Mouse (Mus musculus) embryonic facial prominence, embryonic 13.5 days (tissue): ENCODE data around the gene Kif2c. TPM values are rescaled to one million over a fixed set of nuclear protein-coding genes. Genes with fewer than 3 reads are reported as not detected.

Experiments used
- microRNA-seq: library from miRNA; unstranded; fragments of <30 nt; microRNA quantifications from one replicate; pipeline ENCODE4, GENCODE M21; 2016
- polyA plus RNA-seq: library from polyadenylated mRNA; unstranded; fragments of >200 nt; fragmentation: Nextera tagmentation; extraction: Ambion mirVana; gene quantifications from 2 replicates; pipeline ENCODE4 v1.2.1, GENCODE M21; 2015

Gene Kif2c
- polyA plus RNA-seq, 1 experiment from 2014 or later, result 73.4 TPM

Small RNAs within 50 kb of the gene (microRNA-seq; reads per million reads assigned to microRNA genes)
- not detected for gene Gm22398

Other genes starting within 250 kb of the Kif2c start
- gene Urod, start 188.2 kb downstream of the Kif2c start, polyA plus RNA-seq, result 101 and 105 TPM in 2 replicates
- gene Hectd3, start 187.3 kb downstream of the Kif2c start, polyA plus RNA-seq, result 11.2 and 12.5 TPM in 2 replicates
- gene Eif2b3, start 163.2 kb downstream of the Kif2c start, polyA plus RNA-seq, result 45.3 and 45.7 TPM in 2 replicates
- gene Ptch2, start 86.6 kb downstream of the Kif2c start, polyA plus RNA-seq, result 20.5 and 26.8 TPM in 2 replicates
- 5.8 and 6.2 TPM in 2 replicates for gene Btbd19, start 56.9 kb downstream of the Kif2c start, polyA plus RNA-seq
- gene Tctex1d4, start 55.8 kb downstream of the Kif2c start, polyA plus RNA-seq, result not detected in 2 replicates
- 3.2 and 3.3 TPM in 2 replicates for gene Plk3, start 48.7 kb downstream of the Kif2c start, polyA plus RNA-seq
- 1,074 and 1,114 TPM in 2 replicates for gene Rps8, start 26.4 kb downstream of the Kif2c start, polyA plus RNA-seq
- gene Tmem53, start 69.3 kb upstream of the Kif2c start, polyA plus RNA-seq, result 14.9 and 17.5 TPM in 2 replicates
- gene Armh1, start 69.5 kb upstream of the Kif2c start, polyA plus RNA-seq, result 1.4 and 1.6 TPM in 2 replicates